Mouse (Mus musculus): Measurements from ENCODE around the gene Mphosph9. TPM values are rescaled to one million over a fixed set of nuclear protein-coding genes. Genes with fewer than 3 reads are reported as not detected.

Gene Mphosph9
- polyA plus RNA-seq, 1 experiment from 2014 or later = 13.4 TPM

DNA sequence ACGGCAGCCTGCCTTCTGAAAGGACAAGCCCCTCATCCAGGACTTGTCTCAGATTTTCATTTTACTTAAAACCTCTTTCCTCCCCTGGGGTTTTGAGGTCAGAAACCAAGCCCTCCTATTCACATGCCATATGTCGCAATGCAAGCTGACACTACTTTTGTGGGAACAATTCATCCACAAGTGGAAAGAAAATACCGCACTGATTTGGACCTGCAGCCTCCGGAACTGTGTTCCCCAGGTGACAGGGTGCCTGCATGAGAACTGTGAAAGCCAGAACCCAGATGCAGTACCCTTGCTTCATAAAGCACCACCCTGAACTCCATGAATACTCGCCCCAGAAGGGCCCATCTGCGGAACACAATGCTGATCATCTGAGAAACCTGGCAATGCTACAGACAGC lies 100.6 kb downstream of the Mphosph9 start:
- H3K27me3 ChIP-seq = no peaks in the 10 kb centered on the region
- H3K4me2 ChIP-seq = no peak overlapping the region
- WGBS = 68% methylated on average over 6 of the region's 6 CpGs

DNA sequence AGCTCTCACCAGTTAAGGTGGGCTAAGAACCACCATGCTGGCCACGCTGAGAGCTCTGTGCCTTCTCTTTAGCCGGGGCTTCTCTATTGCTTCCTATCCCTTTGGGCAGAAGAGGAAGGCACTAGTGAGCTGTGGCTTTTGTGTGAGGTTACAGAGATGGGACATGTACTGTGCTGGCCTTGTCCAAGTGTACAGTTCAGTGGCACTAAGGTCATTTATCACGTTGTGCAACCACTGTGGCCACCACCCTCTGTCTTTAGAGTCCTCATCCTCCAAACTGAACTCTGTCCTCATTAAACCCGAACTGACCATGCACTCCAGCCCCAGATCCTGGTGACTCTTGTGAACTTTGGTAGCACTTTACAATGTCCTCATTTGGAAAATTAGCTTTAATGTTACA lies 101.3 kb downstream of the Mphosph9 start:
- Histone ChIP-seq H3K9me3 (replicated peaks) (no peaks in the 10 kb centered on the region), H3K4me3 (replicated peaks) (no peak overlapping the region), H3K9ac (no peak overlapping the region), H3K4me2 (no peak overlapping the region), H3K36me3 (no peaks in the 10 kb centered on the region), H3K4me1 (peaks cover 27% of the 10 kb centered on the region), H3K27me3 (no peaks in the 10 kb centered on the region), H3K27ac (no peak overlapping the region)
- no peak for ATAC-seq (replicated peaks; ENCODE audit: low FRiP score)
- 78% methylated on average over 4 of the region's 4 CpGs for WGBS

More for the DNA sequence above, 100.6 kb downstream of the Mphosph9 start:
- Histone ChIP-seq H3K36me3 (no peaks in the 10 kb centered on the region), H3K9me3 (replicated peaks) (no peaks in the 10 kb centered on the region), H3K9ac (no peak overlapping the region), H3K4me3 (replicated peaks) (no peak overlapping the region), H3K4me1 (peaks cover 28% of the 10 kb centered on the region), H3K27ac (no peak overlapping the region)
- ATAC-seq (replicated peaks; ENCODE audit: low FRiP score) = no peak

DNA sequence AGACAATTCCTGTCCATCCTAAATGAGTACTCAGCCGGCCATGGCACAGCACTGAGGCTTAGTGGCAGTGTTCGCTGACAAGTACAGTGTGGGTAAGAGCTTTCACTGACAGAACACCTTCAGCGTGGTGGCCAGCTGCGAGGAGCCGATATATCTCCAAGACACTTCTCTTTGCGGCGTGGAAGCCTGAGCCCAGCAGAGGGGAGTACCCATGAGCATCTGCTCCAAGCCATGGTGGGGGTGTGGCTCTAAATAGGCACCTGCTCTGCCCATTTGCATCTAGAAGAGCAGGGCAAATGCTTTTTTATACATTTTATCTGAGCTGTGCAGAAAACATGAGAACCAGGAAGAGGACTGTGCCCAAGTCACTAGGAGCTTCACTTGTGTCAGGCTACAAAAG lies 101.9 kb downstream of the Mphosph9 start:
- Histone ChIP-seq H3K9me3 (replicated peaks) (no peaks in the 10 kb centered on the region), H3K9ac (no peak overlapping the region), H3K36me3 (no peaks in the 10 kb centered on the region), H3K4me3 (replicated peaks) (no peak overlapping the region), H3K4me2 (no peak overlapping the region), H3K4me1 (peaks cover 29% of the 10 kb centered on the region), H3K27ac (no peak overlapping the region), H3K27me3 (no peaks in the 10 kb centered on the region)
- WGBS = 92% methylated on average over 7 of the region's 7 CpGs
- no peak for ATAC-seq (replicated peaks; ENCODE audit: low FRiP score)

DNA sequence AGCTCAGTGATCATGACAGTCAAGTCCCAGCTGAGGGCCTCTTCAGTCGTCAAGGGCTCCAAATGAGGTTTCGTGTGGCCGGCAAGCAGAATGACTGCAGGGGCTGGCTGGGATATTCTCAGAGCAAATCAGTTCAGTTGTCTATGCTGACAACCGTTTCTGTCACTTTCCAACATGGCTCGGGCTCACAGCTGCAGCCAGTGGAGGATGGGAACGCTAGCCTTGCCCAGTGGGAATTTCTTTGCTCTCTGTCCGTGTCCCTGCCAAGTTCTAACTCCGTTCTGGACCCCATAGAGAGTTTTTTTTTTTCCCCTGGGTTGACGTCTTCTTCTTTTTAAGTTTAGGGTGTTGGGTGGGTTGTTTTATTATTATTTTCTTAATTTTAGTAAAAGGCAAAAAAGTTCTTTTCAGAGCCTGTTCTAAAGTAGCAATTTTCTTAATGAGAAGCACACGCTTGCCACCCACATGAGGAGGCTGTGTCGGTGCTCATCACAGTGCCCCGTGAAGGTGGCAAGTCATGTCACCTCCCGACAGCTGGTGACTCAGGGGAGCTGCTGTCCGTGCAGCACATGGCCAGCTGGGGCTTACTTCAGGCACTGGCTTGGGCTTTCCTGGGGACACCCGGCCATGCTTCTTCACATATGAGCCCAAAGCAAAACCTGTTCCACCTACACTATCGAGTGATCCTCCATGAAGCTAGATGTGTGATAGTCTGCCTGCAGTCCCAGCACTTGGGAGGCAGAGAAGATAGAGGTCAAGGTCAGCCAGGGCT lies 103.3 kb downstream of the Mphosph9 start:
- Histone ChIP-seq H3K27ac (no peak overlapping the region), H3K4me1 (peaks cover 29% of the 10 kb centered on the region), H3K4me2 (no peak overlapping the region), H3K36me3 (no peaks in the 10 kb centered on the region), H3K27me3 (no peaks in the 10 kb centered on the region), H3K4me3 (replicated peaks) (no peak overlapping the region), H3K9me3 (replicated peaks) (no peaks in the 10 kb centered on the region), H3K9ac (no peak overlapping the region)
- no peak for ATAC-seq (replicated peaks; ENCODE audit: low FRiP score)
- WGBS = 64% methylated on average over 16 of the region's 16 CpGs

DNA sequence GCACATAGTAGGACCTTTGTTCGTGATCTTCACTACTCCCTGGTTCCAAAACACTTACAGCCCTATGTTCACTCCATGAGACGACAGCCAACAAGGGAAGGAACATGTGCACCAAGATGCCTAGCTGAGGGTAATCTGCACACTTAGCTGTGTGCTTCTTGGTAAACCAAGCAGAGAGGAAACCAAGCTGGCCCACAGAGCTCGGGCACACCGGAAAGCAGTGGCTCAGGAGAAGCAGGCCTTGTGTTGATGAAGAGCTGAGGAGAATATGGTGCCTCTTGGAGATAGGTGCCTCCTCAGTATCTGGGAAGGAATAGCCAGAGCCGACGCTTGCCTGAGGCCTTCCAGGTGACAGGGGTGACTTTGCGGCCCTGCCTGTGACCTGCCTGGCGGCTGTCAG lies 104.2 kb downstream of the Mphosph9 start:
- Histone ChIP-seq H3K27me3 (no peaks in the 10 kb centered on the region), H3K4me1 (peaks cover 30% of the 10 kb centered on the region), H3K27ac (no peak overlapping the region), H3K4me3 (replicated peaks) (no peak overlapping the region), H3K4me2 (no peak overlapping the region), H3K9ac (no peak overlapping the region), H3K36me3 (no peaks in the 10 kb centered on the region), H3K9me3 (replicated peaks) (no peaks in the 10 kb centered on the region)
- 86% methylated on average over 8 of the region's 8 CpGs for WGBS
- no peak for ATAC-seq (replicated peaks; ENCODE audit: low FRiP score)

DNA sequence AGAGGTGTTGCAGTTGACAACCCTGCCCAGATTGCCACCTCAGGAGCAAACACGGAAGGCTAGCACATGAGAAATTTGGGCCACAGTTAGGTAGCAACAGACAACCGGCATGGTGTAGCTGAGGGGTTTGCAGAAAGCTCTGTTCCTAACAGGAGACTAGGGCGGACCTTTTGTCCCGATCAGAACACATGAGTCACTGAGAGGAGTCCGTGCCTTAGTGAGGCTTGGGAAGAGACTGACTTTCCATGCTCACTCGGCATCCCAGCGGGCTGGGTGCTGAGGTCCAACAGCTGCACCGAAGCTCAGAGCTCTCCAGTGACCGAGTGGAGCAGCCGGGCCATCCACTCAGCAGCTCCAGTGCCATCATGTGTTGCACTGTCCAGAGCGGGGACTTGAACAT lies 105.1 kb downstream of the Mphosph9 start:
- Histone ChIP-seq H3K27ac (no peak overlapping the region), H3K4me3 (replicated peaks) (no peak overlapping the region), H3K4me2 (no peak overlapping the region), H3K36me3 (no peaks in the 10 kb centered on the region), H3K9me3 (replicated peaks) (no peaks in the 10 kb centered on the region), H3K27me3 (no peaks in the 10 kb centered on the region), H3K4me1 (peaks cover 39% of the 10 kb centered on the region), H3K9ac (no peak overlapping the region)
- no peak for ATAC-seq (replicated peaks; ENCODE audit: low FRiP score)
- WGBS = 78% methylated on average over 11 of the region's 11 CpGs

DNA sequence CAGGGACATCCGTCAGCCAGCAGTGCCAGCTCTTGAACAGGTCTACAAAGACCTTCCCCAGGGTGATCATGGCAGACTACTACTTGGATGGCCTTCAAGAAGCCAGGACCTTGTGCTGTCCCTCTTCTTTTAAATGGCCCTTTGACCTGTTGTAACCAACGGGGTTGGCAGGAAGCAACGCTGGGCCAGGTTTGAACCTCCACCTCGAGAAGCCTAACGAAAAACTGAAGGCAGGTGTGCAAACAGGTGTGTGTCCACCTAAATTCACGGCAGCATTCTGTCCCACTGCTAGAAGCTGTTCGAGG lies 106.1 kb downstream of the Mphosph9 start:
- Histone ChIP-seq H3K27ac (no peak overlapping the region), H3K4me1 (peaks cover 42% of the 10 kb centered on the region), H3K36me3 (no peaks in the 10 kb centered on the region), H3K27me3 (no peaks in the 10 kb centered on the region), H3K9me3 (replicated peaks) (no peaks in the 10 kb centered on the region), H3K4me2 (no peak overlapping the region), H3K4me3 (replicated peaks) (no peak overlapping the region), H3K9ac (no peak overlapping the region)
- no peak for ATAC-seq (replicated peaks; ENCODE audit: low FRiP score)
- 77% methylated on average over 7 of the region's 7 CpGs for WGBS

DNA sequence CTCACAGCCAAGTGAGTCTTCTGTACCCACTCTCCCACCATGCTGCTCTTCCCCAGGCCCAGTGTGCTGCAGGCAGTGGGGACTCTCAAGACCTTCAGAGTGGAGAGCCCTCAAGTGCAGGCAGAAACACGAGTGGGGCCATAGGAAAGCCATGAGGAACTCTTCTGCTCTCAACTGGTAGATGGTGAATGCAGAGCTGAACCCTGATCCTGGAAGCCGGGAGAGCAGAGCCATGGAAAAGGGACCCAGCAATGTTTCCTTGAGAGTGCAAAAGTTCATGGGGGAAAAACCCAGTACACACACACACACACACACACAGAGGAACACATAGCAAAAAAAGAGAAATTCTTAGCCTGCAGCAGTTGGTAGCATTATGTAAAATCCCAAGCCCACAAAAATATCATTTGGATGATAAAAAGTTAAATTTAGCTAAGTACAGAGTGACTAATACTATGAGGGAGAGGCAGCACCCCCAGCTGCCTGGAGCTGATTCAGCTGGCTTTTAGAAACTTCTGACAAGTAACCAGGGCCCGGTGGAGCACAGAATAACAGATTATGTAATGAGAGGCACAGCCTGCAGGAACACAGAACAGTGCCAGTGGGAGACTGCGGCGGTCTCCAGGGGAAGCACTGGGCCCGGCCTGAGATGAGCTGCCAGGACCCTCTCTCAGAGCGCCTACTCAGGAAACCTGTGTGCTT lies 106.6 kb downstream of the Mphosph9 start:
- WGBS = 62% methylated on average over 7 of the region's 7 CpGs

DNA sequence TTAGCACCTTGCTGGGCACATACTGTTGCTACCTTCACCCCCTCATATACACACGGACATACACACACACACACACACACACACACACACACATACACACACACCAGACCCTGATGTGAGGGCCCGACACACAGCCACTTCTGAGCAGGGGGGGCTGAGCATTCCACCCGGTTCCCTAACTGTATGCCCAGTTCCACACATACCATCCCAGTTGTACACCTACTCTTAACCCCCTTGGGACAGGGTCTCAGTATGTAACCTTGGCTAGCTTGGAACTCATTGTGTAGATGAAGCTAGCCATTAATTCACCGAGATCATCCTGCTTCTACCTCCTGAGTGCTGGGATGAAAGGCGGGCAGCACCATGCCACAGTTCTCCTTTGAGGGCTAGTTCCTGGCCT lies 107.2 kb downstream of the Mphosph9 start:
- 91% methylated on average over 5 of the region's 5 CpGs for WGBS
- Histone ChIP-seq H3K9me3 (replicated peaks) (no peaks in the 10 kb centered on the region), H3K36me3 (no peaks in the 10 kb centered on the region), H3K27ac (no peak overlapping the region), H3K4me2 (no peak overlapping the region), H3K4me1 (peaks cover 47% of the 10 kb centered on the region), H3K4me3 (replicated peaks) (no peak overlapping the region), H3K9ac (no peak overlapping the region), H3K27me3 (no peaks in the 10 kb centered on the region)
- ATAC-seq (replicated peaks; ENCODE audit: low FRiP score) = no peak

More for the DNA sequence above, 106.6 kb downstream of the Mphosph9 start:
- Histone ChIP-seq H3K27me3 (no peaks in the 10 kb centered on the region), H3K9me3 (replicated peaks) (no peaks in the 10 kb centered on the region), H3K4me2 (no peak overlapping the region), H3K36me3 (no peaks in the 10 kb centered on the region), H3K27ac (no peak overlapping the region), H3K9ac (no peak overlapping the region), H3K4me1 (peaks cover 42% of the 10 kb centered on the region), H3K4me3 (replicated peaks) (no peak overlapping the region)
- ATAC-seq (replicated peaks; ENCODE audit: low FRiP score) = no peak

DNA sequence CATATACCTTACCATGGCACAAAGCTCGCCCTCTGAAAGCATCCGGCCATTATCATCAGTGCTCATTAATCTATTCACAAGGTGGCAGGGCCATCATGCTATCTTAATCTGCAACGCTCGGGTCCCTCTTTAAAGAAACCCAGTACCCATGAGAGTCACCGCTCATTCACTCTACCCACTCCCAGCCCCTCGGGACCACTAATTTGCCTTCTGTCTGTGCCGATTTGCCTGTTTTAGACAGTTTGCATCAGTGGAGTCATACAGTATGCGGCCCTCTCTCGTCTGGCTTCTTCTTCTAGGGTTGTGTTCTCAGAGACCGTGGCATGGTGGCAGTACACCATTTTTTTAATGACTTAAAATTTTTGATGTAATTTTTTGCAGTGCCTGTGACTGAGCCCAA lies 108.3 kb downstream of the Mphosph9 start:
- Histone ChIP-seq H3K36me3 (no peaks in the 10 kb centered on the region), H3K4me3 (replicated peaks) (no peak overlapping the region), H3K27me3 (no peaks in the 10 kb centered on the region), H3K9me3 (replicated peaks) (no peaks in the 10 kb centered on the region), H3K27ac (no peak overlapping the region), H3K4me1 (peaks cover 54% of the 10 kb centered on the region), H3K9ac (no peak overlapping the region), H3K4me2 (no peak overlapping the region)
- ATAC-seq (replicated peaks; ENCODE audit: low FRiP score) = no peak
- WGBS = 85% methylated on average over 10 of the region's 10 CpGs

DNA sequence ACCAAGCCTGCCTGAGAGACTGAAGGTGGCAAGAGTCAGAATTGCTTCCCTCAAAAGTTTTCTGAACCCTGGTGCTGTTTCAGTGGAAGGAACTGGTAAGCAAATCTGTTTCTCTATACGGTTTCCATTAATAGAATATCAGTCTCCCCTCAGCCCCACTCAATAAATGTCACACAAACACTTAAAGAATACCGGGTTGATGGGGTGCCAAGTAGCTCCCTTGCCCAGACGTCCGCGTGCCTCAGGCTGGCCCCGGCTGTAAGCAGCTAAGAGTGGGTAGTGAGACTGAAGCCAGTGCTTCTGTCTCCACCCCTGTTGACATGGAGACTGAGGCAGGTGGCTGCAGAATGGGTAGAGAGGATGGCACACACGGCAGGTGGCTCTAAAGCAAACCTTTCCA lies 108.8 kb downstream of the Mphosph9 start:
- WGBS = 76% methylated on average over 7 of the region's 7 CpGs
- peaks cover 51% of the 10 kb centered on the region for H3K4me1 ChIP-seq
- H3K36me3 ChIP-seq = no peaks in the 10 kb centered on the region
- H3K27ac ChIP-seq = no peak overlapping the region
- no peak overlapping the region for H3K4me3 ChIP-seq (replicated peaks)
- no peaks in the 10 kb centered on the region for H3K9me3 ChIP-seq (replicated peaks)
- no peak for ATAC-seq (replicated peaks; ENCODE audit: low FRiP score)
- no peak overlapping the region for H3K4me2 ChIP-seq
- H3K27me3 ChIP-seq = no peaks in the 10 kb centered on the region
- H3K9ac ChIP-seq = no peak overlapping the region

DNA sequence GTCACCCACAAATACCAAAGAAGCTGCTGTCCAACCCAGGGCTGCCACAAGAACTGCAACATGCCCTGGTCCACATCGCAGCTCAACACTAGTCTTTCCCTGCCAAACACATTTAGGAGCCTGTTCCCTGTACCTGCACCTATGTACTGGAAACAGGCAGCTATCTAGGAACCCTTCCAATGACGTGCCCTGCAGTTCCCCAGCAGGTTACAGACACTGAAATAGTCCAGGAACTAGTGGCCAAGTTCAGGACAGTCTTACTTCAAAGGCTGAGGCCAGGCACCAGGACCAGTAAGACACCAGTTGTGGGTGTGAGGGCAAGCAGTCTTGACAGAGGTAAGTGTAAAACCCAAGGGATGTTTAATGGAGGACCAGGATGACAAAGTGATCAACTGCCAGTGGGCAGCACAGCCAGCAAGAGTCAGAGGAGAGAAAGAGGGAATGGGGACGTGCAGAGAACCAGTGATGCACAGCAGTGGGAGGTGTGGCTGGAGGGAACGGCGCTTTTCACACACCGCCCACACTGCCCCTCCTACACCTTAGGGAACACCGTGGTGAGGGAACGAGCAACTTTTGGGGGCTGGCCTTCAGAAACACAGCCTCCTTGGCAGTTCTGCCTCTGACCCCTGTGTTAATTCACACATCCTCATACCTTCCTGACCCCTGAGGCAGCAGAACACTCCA lies 110.1 kb downstream of the Mphosph9 start:
- Histone ChIP-seq H3K4me1 (peaks cover 45% of the 10 kb centered on the region), H3K9ac (no peak overlapping the region), H3K9me3 (replicated peaks) (no peaks in the 10 kb centered on the region), H3K4me3 (replicated peaks) (no peak overlapping the region), H3K27ac (no peak overlapping the region), H3K27me3 (no peaks in the 10 kb centered on the region), H3K36me3 (0 out of 2 replicates have a peak, but pooled peaks cover 5% of the 10 kb centered on the region), H3K4me2 (0 out of 2 replicates have a peak overlapping the region, but pooled peaks have one; percentile 22)
- WGBS = 32% methylated on average over 8 of the region's 8 CpGs
- ATAC-seq (replicated peaks; ENCODE audit: low FRiP score) = no peak

Data from kidney, embryonic 15.5 days (tissue).